Mouse (Mus musculus) ES-Bruce4 (cell line): ENCODE measurements at regions not wholly inside any gene's neighbourhood (a gene's known extent, or its start where the extent isn't known, plus 50 kb on each side); places are given as distances from the start of the nearest gene placed in this dataset.
"Not testable (repeated sequence)": the region's sequence is repeated elsewhere in the genome, so short reads cannot be mapped to it uniquely, and the experiment has no call there.

Source experiments
- H3K27ac ChIP-seq: 2 replicates; pipeline ENCODE4 v1.5.1; 2012; ENCODE audit warnings: low read length, inconsistent platforms; ENCODE audit not compliant: insufficient read depth
- H3K27me3 ChIP-seq: 2 replicates; pipeline ENCODE4 v1.6.1; 2012; ENCODE audit warnings: mild to moderate bottlenecking, low read length, inconsistent platforms; ENCODE audit not compliant: control insufficient read depth, poor library complexity, insufficient read depth, severe bottlenecking
- H3K36me3 ChIP-seq: 2 replicates; pipeline ENCODE4 v1.6.1; 2012; ENCODE audit warnings: inconsistent platforms, mild to moderate bottlenecking, low read length, moderate library complexity; ENCODE audit not compliant: control insufficient read depth, poor library complexity, insufficient read depth, severe bottlenecking
- H3K4me1 ChIP-seq: one replicate; pipeline ENCODE4 v1.8.1; 2011; ENCODE audit warnings: low read length; ENCODE audit not compliant: control insufficient read depth, insufficient read depth
- H3K4me3 ChIP-seq: 2 replicates; pipeline ENCODE4 v1.5.1; 2011; ENCODE audit warnings: low read depth, mild to moderate bottlenecking, low read length
- H3K9ac ChIP-seq: 2 replicates; pipeline ENCODE4 v1.6.1; 2012; ENCODE audit warnings: low read depth, mild to moderate bottlenecking, inconsistent platforms; ENCODE audit not compliant: poor library complexity, severe bottlenecking
- H3K9me3 ChIP-seq: replicated peaks from 2 replicates; pipeline ENCODE4 v1.6.1; 2012; ENCODE audit warnings: mild to moderate bottlenecking, low read length, inconsistent platforms; ENCODE audit not compliant: control insufficient read depth, poor library complexity, insufficient read depth, severe bottlenecking
- CTCF ChIP-seq: IDR thresholded peaks from one replicate; pipeline ENCODE4 v1.8.1; 2011; ENCODE audit warnings: low read depth, low read length

DNA sequence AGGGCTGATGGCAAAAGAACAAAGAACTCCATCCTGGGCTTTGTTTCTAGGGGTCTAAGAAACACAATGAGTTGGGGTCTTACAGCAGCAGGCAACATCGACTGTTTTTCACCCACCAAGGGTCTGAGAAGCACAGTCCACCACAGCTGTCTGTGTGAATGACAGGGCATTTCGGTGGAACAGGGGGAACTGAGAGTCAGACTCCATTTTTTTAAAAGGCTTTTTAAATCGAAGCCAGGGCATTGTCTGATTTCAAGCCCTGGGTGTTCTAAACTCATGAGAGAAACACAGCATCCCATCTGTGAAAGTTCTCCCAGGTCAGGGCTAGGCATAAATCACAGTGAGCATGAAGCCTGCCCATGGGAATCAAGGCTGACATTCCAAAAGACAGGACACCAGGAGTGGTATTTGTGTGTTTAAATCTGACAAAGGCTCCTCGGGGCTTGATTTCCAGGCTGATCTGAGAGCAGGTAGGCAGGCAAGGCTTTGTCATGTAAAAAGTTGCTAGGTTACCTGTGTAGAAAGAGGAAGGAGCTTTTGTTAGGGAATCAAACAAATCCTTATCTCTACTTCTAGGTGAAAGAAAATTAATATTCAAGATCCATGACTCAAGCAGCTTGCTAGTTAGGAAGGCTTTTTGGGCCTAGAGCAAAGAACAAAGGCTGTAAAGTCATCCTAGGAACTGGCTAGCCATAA, 184.8 kb upstream of the Gm10324 start:
- H3K9ac ChIP-seq, H3K27ac ChIP-seq, H3K36me3 ChIP-seq, H3K27me3 ChIP-seq, H3K4me1 ChIP-seq, H3K4me3 ChIP-seq, H3K9me3 ChIP-seq: not testable (repeated sequence)

DNA sequence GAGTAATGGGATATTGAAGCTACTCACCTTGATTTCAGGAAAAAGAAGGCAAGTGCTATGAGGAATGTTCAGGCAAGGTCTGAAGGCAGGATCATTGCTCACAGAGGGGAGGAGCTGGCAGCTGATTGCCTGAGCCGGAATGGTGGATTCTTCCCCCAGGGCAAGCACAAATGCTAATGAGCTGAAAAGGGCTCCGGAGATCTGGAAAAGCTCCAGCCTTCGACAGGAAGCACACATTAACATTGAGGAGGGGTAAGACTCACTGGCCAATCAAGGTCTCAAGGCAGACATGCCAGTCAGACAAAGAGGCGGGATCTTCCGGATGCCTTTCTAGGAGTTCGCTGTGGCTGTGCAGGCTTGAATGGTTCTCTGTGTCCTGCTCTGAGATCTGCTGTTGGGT, 169.1 kb upstream of the Gm10324 start:
- not testable (repeated sequence) for H3K36me3 ChIP-seq, H3K27me3 ChIP-seq, H3K4me1 ChIP-seq, H3K9me3 ChIP-seq, H3K9ac ChIP-seq, H3K27ac ChIP-seq
- H3K4me3 ChIP-seq = peak overlapping the region; percentile 75

DNA sequence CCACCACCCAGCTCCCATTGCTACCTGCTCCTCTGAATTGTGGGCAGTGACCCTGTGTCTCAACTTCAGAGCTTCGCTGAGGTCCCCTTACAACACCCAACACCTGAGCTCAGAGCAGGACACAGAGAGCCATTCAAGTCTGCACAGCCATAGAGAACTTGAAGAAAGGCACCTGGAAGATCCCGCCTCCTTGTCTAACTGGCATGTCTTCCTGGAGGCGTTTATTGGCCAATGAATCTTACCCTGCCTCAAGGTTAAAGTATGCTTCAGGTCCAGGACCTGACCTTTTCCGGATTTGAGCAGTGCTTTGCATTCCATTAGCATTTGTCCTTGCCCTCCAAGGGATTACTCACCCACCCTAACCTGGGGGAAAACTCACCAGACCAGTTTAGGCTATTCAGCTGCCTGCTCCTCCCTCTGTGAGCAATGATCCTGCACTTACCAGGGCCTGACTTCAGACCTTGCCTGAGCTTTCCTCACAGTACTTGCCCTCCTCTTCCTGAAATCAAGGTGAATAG, 128.4 kb upstream of the Gm10324 start:
- not testable (repeated sequence) for H3K36me3 ChIP-seq, H3K4me3 ChIP-seq, H3K9me3 ChIP-seq, H3K9ac ChIP-seq, H3K27me3 ChIP-seq, H3K4me1 ChIP-seq, H3K27ac ChIP-seq

DNA sequence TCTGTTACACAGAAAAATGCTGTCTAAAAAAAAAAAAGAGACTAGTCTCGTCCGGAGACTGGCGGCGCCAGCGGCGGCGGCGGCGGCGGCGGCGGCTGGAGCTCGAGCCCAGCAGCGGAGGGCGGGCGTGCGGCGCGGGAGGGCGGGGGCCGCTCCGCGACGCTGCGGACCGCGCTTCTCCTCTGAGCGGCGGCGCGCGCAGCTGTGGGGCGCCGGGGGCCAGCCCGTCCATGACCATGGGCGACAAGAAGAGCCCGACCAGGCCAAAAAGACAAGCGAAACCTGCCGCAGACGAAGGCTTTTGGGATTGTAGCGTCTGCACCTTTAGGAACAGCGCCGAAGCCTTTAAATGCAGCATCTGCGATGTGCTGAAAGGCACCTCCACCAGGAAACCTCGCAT, 111.8 kb upstream of the Gm10324 start:
- H3K27me3 ChIP-seq, H3K27ac ChIP-seq, H3K36me3 ChIP-seq, H3K9me3 ChIP-seq, H3K4me1 ChIP-seq: not testable (repeated sequence)
- peak overlapping the region; percentile 65 for H3K4me3 ChIP-seq
- peak overlapping the region; percentile 59; the same call in 1 of the 2 replicates for H3K9ac ChIP-seq

DNA sequence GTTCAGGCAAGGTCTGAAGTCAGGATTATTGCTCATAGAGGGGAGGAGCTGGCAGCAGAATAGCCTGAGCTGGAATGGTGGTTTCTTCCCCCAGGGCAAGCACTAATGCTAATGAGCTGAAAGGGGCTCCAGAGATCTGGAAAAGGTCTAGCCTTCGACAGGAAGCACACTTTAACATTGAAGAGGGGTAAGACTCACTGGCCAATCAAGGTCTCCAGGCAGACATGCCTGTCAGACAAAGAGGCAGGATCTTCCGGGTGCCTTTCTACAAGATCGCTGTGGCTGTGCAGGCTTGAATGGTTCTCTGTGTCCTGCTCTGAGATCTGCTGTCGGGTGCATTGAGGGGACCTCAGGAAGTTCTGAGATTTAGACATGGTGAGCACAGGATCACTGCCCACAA, 87.4 kb upstream of the Gm10324 start:
- not testable (repeated sequence) for H3K27ac ChIP-seq, H3K9ac ChIP-seq, H3K9me3 ChIP-seq, H3K27me3 ChIP-seq, H3K4me3 ChIP-seq, H3K4me1 ChIP-seq, H3K36me3 ChIP-seq

DNA sequence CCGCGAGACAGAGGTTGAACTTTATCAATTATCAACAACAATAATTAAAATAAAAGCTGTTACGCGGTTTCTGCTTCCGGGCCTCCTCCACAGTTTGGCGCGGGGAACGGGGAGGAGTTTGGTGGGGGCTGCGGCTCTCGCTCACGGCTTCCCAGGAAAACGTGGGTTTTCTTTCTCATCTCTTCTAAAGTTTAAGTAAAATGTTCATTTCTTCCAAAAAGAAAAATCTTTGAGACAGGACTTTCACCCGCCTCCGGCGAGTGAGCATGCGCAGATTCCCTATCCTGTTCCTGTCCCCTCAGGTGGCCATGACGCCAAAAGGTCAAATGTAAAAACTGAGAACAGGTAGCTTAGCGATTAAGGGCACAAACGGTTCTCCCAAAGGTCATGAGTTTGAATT, 56.7 kb upstream of the Gm10324 start:
- peak overlapping the region; percentile 29 for H3K4me3 ChIP-seq
- H3K36me3 ChIP-seq, H3K9me3 ChIP-seq, H3K27ac ChIP-seq, H3K4me1 ChIP-seq, H3K27me3 ChIP-seq: not testable (repeated sequence)
- peak overlapping the region; percentile 20 for H3K9ac ChIP-seq

DNA sequence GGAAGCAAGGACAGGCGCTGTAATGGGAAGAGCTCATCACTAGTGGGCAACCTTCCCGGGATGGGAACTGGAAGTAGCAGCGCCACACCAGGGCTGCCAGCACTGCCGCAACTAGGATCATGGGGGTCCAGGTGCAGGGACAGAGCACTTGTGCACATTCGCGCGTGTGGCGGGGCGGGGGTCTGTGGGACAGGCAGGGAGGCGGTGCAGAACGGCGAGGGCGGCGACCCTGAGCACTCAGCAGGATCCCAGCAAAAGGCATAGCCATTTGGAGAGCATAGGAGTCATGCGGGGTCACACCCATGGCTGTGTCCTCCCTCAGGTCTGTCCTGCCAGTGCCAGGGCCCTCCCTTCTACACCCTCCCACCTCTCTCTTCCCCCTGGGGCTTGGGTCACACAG, 56.0 kb upstream of the Gm10324 start:
- not testable (repeated sequence) for H3K9me3 ChIP-seq, H3K27ac ChIP-seq, H3K9ac ChIP-seq, H3K27me3 ChIP-seq, H3K36me3 ChIP-seq, H3K4me1 ChIP-seq
- TF ChIP-seq CTCF = peak; percentile 21
- peak overlapping the region; percentile 38 for H3K4me3 ChIP-seq
